Mouse (Mus musculus) megakaryocyte, embryonic 14.5 days (primary cell): Measurements from ENCODE around the gene Cyp4a12b.
"Not testable (repeated sequence)": the region's sequence is repeated elsewhere in the genome, so short reads cannot be mapped to it uniquely, and the experiment has no call there.

Experiments used
- FLI1 ChIP-seq: IDR thresholded peaks from 2 replicates; pipeline ENCODE4 v1.6.1; 2012; ENCODE audit warnings: low read length, inconsistent platforms, mixed read lengths
- GATA1 ChIP-seq: IDR thresholded peaks from 3 replicates; pipeline ENCODE4 v1.6.1; 2012; ENCODE audit warnings: mixed read lengths, low read length, inconsistent platforms, borderline replicate concordance

DNA sequence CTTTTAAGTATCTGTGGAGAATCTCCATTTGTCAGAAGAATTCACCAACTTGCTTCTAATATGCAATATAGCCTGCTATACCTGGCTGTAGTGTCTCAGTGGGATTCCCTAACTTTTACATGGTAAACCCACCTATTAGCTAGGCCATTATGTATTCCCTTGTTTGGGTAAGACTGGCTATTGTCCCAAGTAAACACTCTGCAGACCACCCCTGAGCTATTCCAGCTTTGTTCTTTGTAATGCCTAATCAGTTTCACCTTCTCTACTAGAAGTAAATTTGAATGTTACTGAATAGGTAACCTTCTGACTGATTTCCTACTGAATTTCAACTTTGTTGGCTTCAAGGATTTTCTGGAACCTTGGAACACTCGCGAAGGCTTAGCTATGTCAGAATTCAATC is 15.2 kb upstream of the Cyp4a12b start:
- TF ChIP-seq GATA1, FLI1: not testable (repeated sequence)
